Comparison of ENCODE assay signal across 8 mouse cellular contexts in the genomic region with DNA sequence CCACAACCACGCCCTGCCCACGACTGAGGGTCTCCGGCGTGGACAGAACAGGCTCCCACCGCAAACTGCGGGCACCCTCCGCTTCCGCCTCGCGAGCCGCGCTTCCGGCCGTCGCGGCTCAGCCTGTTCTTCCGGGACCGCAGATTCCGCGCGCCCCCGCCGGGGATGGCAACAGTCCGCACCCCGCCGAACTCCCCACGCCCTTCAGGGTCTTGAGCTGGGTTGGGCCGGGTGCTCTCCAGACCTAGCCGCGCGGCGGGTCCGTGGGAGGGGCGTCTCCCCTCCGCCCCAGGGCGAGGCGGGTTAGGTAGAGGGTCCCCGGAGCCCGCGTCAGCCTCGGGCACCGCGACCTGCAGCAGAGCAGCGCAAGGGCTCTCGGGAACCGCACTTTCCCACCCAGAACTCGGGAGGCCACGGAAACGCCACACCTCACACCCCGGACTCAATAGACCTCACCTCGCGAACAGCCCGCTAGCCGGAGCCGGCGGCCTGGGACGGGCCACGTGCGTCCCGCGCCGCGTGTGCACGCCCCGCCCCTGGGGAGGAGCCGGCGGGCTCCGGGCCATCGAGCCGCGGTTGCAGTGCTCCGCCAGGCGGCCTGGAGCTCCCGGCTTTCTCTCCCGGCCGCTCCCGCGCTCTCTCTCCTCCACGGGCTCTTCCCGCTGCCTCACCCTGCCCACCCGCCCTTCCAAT. TPM values are rescaled to one million over a fixed set of nuclear protein-coding genes. Genes with fewer than 3 reads are reported as not detected.
A peak's percentile ranks its signal among the peaks of the same experiment; 100 is the strongest.
DNase-seq lines count a peak whose midpoint lies in the region; ATAC-seq and TF ChIP-seq lines count a peak whose summit lies in the region.

Gene Myo19, plus strand, starts transcription at position 377 of the 693 bp plus-strand sequence.
Gene Pigw, minus strand, starts transcription at position 514 of the 693 bp plus-strand sequence.

- H3K27me3 ChIP-seq in Patski = no peaks in the 10 kb centered on the region
- no peaks in the 10 kb centered on the region for H3K27me3 ChIP-seq in hindbrain, embryonic 12.5 days

- peak within 1 kb of the TSS; percentile 92 for H3K9ac ChIP-seq in hindbrain, embryonic 12.5 days

- TF ChIP-seq CTCF in Patski (IDR thresholded peaks at IDR 0.05) = no peak

- no peak for DNase-seq in Patski (ENCODE audit: low read depth, low spot score)
- DNase-seq in cerebellum, adult 9-11 months = peak; percentile 82
- peak; percentile 57 to 77 for DNase-seq in frontal cortex, postnatal 10 days (ENCODE audit: low spot score in 2 of 2)
- peak; percentile 59 for DNase-seq in left cerebral cortex, adult 11 months (ENCODE audit: low spot score)
- DNase-seq in lung, postnatal 4 days = peak; percentile 85 to 89
- DNase-seq in retina, postnatal 1 day = peak; percentile 86
- peak; percentile 78 for DNase-seq in urinary bladder, adult 2 months (ENCODE audit: low spot score)

- under 1% methylated on average over 80 of the region's 81 CpGs for WGBS in hindbrain, embryonic 12.5 days

- H3K9me3 ChIP-seq in hindbrain, embryonic 12.5 days (replicated peaks) = no peaks in the 10 kb centered on the region

- peak; percentile 81 for ATAC-seq in Patski
- peak; percentile 96 for ATAC-seq in hindbrain, embryonic 12.5 days (ENCODE audit: low FRiP score)

- H3K4me1 ChIP-seq in hindbrain, embryonic 12.5 days = peaks cover 18% of the 10 kb centered on the region

- H3K27ac ChIP-seq in hindbrain, embryonic 12.5 days = peak within 1 kb of the TSS; percentile 89

- peak within 1 kb of the TSS; percentile 86 for H3K4me3 ChIP-seq in hindbrain, embryonic 12.5 days

- CTCF ChIA-PET in Patski (lab: Charles Lee) = interaction anchor here (1.0 kb wide), 1 partner anchor 27 kb away, joined by 3 read pairs; no protein-coding TSS in a partner anchor

- in situ Hi-C loops in Patski (cut with MboI; ENCODE audit: low pct_unique_long_range_greater_than_20kb) = no loop called here

- POLR2A ChIA-PET in Patski (lab: Charles Lee) = interaction anchor here (0.5 to 3.5 kb wide), 3 partner anchors 10 to 35 kb away, joined by 3 to 25 read pairs (median 4); partner anchors contain the start of gene Ggnbp2

- peak within 1 kb of the TSS; percentile 81 for H3K4me2 ChIP-seq in hindbrain, embryonic 12.5 days (replicated peaks)

- H3K36me3 ChIP-seq in hindbrain, embryonic 12.5 days = peaks cover 16% of the 10 kb centered on the region

RNA-seq across cellular contexts. Expression of gene Myo19, which starts in this region (rescaled TPM):
- polyA plus RNA-seq in Patski (2021) = 27.3 TPM
- polyA plus RNA-seq in hindbrain, embryonic 12.5 days (2016; fragmentation: Nextera tagmentation; extraction: Ambion mirVana) = 8.8 and 9.3 TPM in 2 replicates
- polyA plus RNA-seq in urinary bladder, adult 2 months (2012; rRNA removed) = 14.5 and 17.4 TPM in 2 replicates

RNA-seq across cellular contexts. Expression of gene Pigw, which starts in this region (rescaled TPM):
- 12.2 TPM for polyA plus RNA-seq in Patski (2021)
- 2.6 and 2.7 TPM in 2 replicates for polyA plus RNA-seq in hindbrain, embryonic 12.5 days (2016; fragmentation: Nextera tagmentation; extraction: Ambion mirVana)
- 5.7 and 8.2 TPM in 2 replicates for polyA plus RNA-seq in urinary bladder, adult 2 months (2012; rRNA removed)
